Mouse (Mus musculus): ENCODE results near the gene Plekha5. TPM values are rescaled to one million over a fixed set of nuclear protein-coding genes. Genes with fewer than 3 reads are reported as not detected.
"Not testable (repeated sequence)": the region's sequence is repeated elsewhere in the genome, so short reads cannot be mapped to it uniquely, and the experiment has no call there.

The Plekha5 gene
- total RNA-seq, 1 experiment from 2014 or later = 12.7 TPM

GRCm38 (mm10) chr6:140515550-140515949 is 91.7 kb downstream of the Plekha5 start:
- ATAC-seq (ENCODE audit: extremely low read depth, insufficient number of reproducible peaks, low FRiP score, poor library complexity, severe bottlenecking) = no peak

- no peak for ATAC-seq (ENCODE audit: extremely low read depth, insufficient number of reproducible peaks, low FRiP score, poor library complexity, severe bottlenecking)
Observed at GRCm38 (mm10) chr6:140516202-140516601, 92.3 kb downstream of the Plekha5 start.

GRCm38 (mm10) chr6:140517188-140517587 is 93.3 kb downstream of the Plekha5 start:
- no peak for ATAC-seq (ENCODE audit: extremely low read depth, insufficient number of reproducible peaks, low FRiP score, poor library complexity, severe bottlenecking)

- no peak for ATAC-seq (ENCODE audit: extremely low read depth, insufficient number of reproducible peaks, low FRiP score, poor library complexity, severe bottlenecking)
Observed at GRCm38 (mm10) chr6:140519019-140519418, 95.2 kb downstream of the Plekha5 start.

- ATAC-seq (ENCODE audit: extremely low read depth, insufficient number of reproducible peaks, low FRiP score, poor library complexity, severe bottlenecking) = no peak
Observed at GRCm38 (mm10) chr6:140519488-140520159, 95.8 kb downstream of the Plekha5 start.

- no peak for ATAC-seq (ENCODE audit: extremely low read depth, insufficient number of reproducible peaks, low FRiP score, poor library complexity, severe bottlenecking)
Observed at GRCm38 (mm10) chr6:140520961-140521360, 97.1 kb downstream of the Plekha5 start.

- no peak for ATAC-seq (ENCODE audit: extremely low read depth, insufficient number of reproducible peaks, low FRiP score, poor library complexity, severe bottlenecking)
Observed at GRCm38 (mm10) chr6:140521832-140522231, 98.0 kb downstream of the Plekha5 start.

GRCm38 (mm10) chr6:140523600-140523999 is 99.7 kb downstream of the Plekha5 start:
- no peak for ATAC-seq (ENCODE audit: extremely low read depth, insufficient number of reproducible peaks, low FRiP score, poor library complexity, severe bottlenecking)

GRCm38 (mm10) chr6:140528414-140528813 is 104.6 kb downstream of the Plekha5 start:
- ATAC-seq (ENCODE audit: extremely low read depth, insufficient number of reproducible peaks, low FRiP score, poor library complexity, severe bottlenecking) = no peak

- ATAC-seq (ENCODE audit: extremely low read depth, insufficient number of reproducible peaks, low FRiP score, poor library complexity, severe bottlenecking) = not testable (repeated sequence)
Observed at GRCm38 (mm10) chr6:140532858-140533257, 109.0 kb downstream of the Plekha5 start.

- ATAC-seq (ENCODE audit: extremely low read depth, insufficient number of reproducible peaks, low FRiP score, poor library complexity, severe bottlenecking) = no peak
Observed at GRCm38 (mm10) chr6:140533606-140534005, 109.8 kb downstream of the Plekha5 start.

- no peak for ATAC-seq (ENCODE audit: extremely low read depth, insufficient number of reproducible peaks, low FRiP score, poor library complexity, severe bottlenecking)
Observed at GRCm38 (mm10) chr6:140535504-140535903, 111.7 kb downstream of the Plekha5 start.

- no peak for ATAC-seq (ENCODE audit: extremely low read depth, insufficient number of reproducible peaks, low FRiP score, poor library complexity, severe bottlenecking)
Observed at GRCm38 (mm10) chr6:140541919-140542318, 118.1 kb downstream of the Plekha5 start.

GRCm38 (mm10) chr6:140543005-140543794 is 119.3 kb downstream of the Plekha5 start:
- no peak for ATAC-seq (ENCODE audit: extremely low read depth, insufficient number of reproducible peaks, low FRiP score, poor library complexity, severe bottlenecking)

- ATAC-seq (ENCODE audit: extremely low read depth, insufficient number of reproducible peaks, low FRiP score, poor library complexity, severe bottlenecking) = no peak
Observed at GRCm38 (mm10) chr6:140546095-140546494, 122.2 kb downstream of the Plekha5 start.

GRCm38 (mm10) chr6:140546648-140547201 is 122.9 kb downstream of the Plekha5 start:
- no peak for ATAC-seq (ENCODE audit: extremely low read depth, insufficient number of reproducible peaks, low FRiP score, poor library complexity, severe bottlenecking)

- ATAC-seq (ENCODE audit: extremely low read depth, insufficient number of reproducible peaks, low FRiP score, poor library complexity, severe bottlenecking) = no peak
Observed at GRCm38 (mm10) chr6:140547203-140547944, 123.5 kb downstream of the Plekha5 start.

GRCm38 (mm10) chr6:140548082-140548769 is 124.4 kb downstream of the Plekha5 start:
- no peak for ATAC-seq (ENCODE audit: extremely low read depth, insufficient number of reproducible peaks, low FRiP score, poor library complexity, severe bottlenecking)

- ATAC-seq (ENCODE audit: extremely low read depth, insufficient number of reproducible peaks, low FRiP score, poor library complexity, severe bottlenecking) = no peak
Observed at GRCm38 (mm10) chr6:140550741-140551140, 126.9 kb downstream of the Plekha5 start.

All from neutrophil, adult 5-6 weeks (primary cell).